Mouse (Mus musculus): Measurements from ENCODE around the gene Rere. TPM values are rescaled to one million over a fixed set of nuclear protein-coding genes. Genes with fewer than 3 reads are reported as not detected.

Rere gene
- polyA plus RNA-seq, 1 experiment from 2014 or later = 23.1 TPM

GRCm38 (mm10) chr4:150249731-150250270 lies 31.6 kb upstream of the Rere start:
- Histone ChIP-seq H3K27ac (ENCODE audit: low read length) (no peak overlapping the region), H3K4me2 (ENCODE audit: low read depth, low read length) (no peak overlapping the region), H3K9ac (ENCODE audit: low read length) (no peak overlapping the region), H3K4me3 (replicated peaks; ENCODE audit: low read length) (no peak overlapping the region), H3K27me3 (ENCODE audit: control insufficient read depth, insufficient read depth, low read length) (no peaks in the 10 kb centered on the region), H3K4me1 (ENCODE audit: control insufficient read depth, insufficient read depth, low read length) (no peaks in the 10 kb centered on the region), H3K9me3 (replicated peaks; ENCODE audit: control insufficient read depth, low read length) (no peaks in the 10 kb centered on the region), H3K36me3 (ENCODE audit: control insufficient read depth, insufficient read depth, low read length) (peaks cover 21% of the 10 kb centered on the region)
- 73% methylated on average over 5 of the region's 5 CpGs for WGBS
- no peak for ATAC-seq (ENCODE audit: insufficient read depth, low FRiP score)

- Histone ChIP-seq H3K4me1 (ENCODE audit: control insufficient read depth, insufficient read depth, low read length) (no peaks in the 10 kb centered on the region), H3K9ac (ENCODE audit: low read length) (no peak overlapping the region), H3K4me3 (replicated peaks; ENCODE audit: low read length) (no peak overlapping the region), H3K36me3 (ENCODE audit: control insufficient read depth, insufficient read depth, low read length) (peaks cover 21% of the 10 kb centered on the region), H3K9me3 (replicated peaks; ENCODE audit: control insufficient read depth, low read length) (no peaks in the 10 kb centered on the region), H3K27ac (ENCODE audit: low read length) (peak overlapping the region; percentile 35; the same call in 1 of the 2 replicates), H3K27me3 (ENCODE audit: control insufficient read depth, insufficient read depth, low read length) (no peaks in the 10 kb centered on the region), H3K4me2 (ENCODE audit: low read depth, low read length) (no peak overlapping the region)
- ATAC-seq (ENCODE audit: insufficient read depth, low FRiP score) = no peak
- 59% methylated on average over 18 of the region's 18 CpGs for WGBS
These were observed 30.7 kb upstream of the Rere start for GRCm38 (mm10) chr4:150250549-150251422.

- H3K4me2 ChIP-seq (ENCODE audit: low read depth, low read length) = no peak overlapping the region
- peaks cover 16% of the 10 kb centered on the region for H3K4me1 ChIP-seq (ENCODE audit: control insufficient read depth, insufficient read depth, low read length)
- ATAC-seq (ENCODE audit: insufficient read depth, low FRiP score) = no peak
- H3K36me3 ChIP-seq (ENCODE audit: control insufficient read depth, insufficient read depth, low read length) = 0 out of 2 replicates have a peak, but pooled peaks cover 3% of the 10 kb centered on the region
- 65% methylated on average over 4 of the region's 4 CpGs for WGBS
- no peaks in the 10 kb centered on the region for H3K27me3 ChIP-seq (ENCODE audit: control insufficient read depth, insufficient read depth, low read length)
- H3K9ac ChIP-seq (ENCODE audit: low read length) = no peak overlapping the region
- H3K27ac ChIP-seq (ENCODE audit: low read length) = no peak overlapping the region
- no peak overlapping the region for H3K4me3 ChIP-seq (replicated peaks; ENCODE audit: low read length)
- no peaks in the 10 kb centered on the region for H3K9me3 ChIP-seq (replicated peaks; ENCODE audit: control insufficient read depth, low read length)
These were observed 27.0 kb upstream of the Rere start for GRCm38 (mm10) chr4:150254416-150254815.

- Histone ChIP-seq H3K9me3 (replicated peaks; ENCODE audit: control insufficient read depth, low read length) (no peaks in the 10 kb centered on the region), H3K27me3 (ENCODE audit: control insufficient read depth, insufficient read depth, low read length) (no peaks in the 10 kb centered on the region), H3K4me2 (ENCODE audit: low read depth, low read length) (no peak overlapping the region), H3K9ac (ENCODE audit: low read length) (no peak overlapping the region), H3K36me3 (ENCODE audit: control insufficient read depth, insufficient read depth, low read length) (0 out of 2 replicates have a peak, but pooled peaks cover 3% of the 10 kb centered on the region), H3K4me1 (ENCODE audit: control insufficient read depth, insufficient read depth, low read length) (peaks cover 16% of the 10 kb centered on the region), H3K27ac (ENCODE audit: low read length) (no peak overlapping the region), H3K4me3 (replicated peaks; ENCODE audit: low read length) (no peak overlapping the region)
- WGBS = 88% methylated on average over 7 of the region's 7 CpGs
- ATAC-seq (ENCODE audit: insufficient read depth, low FRiP score) = no peak
These were observed 26.3 kb upstream of the Rere start for GRCm38 (mm10) chr4:150255181-150255580.

- Histone ChIP-seq H3K9me3 (replicated peaks; ENCODE audit: control insufficient read depth, low read length) (no peaks in the 10 kb centered on the region), H3K9ac (ENCODE audit: low read length) (peak overlapping the region; percentile 40; the same call in 1 of the 2 replicates), H3K36me3 (ENCODE audit: control insufficient read depth, insufficient read depth, low read length) (0 out of 2 replicates have a peak, but pooled peaks cover 3% of the 10 kb centered on the region), H3K27me3 (ENCODE audit: control insufficient read depth, insufficient read depth, low read length) (no peaks in the 10 kb centered on the region), H3K4me3 (replicated peaks; ENCODE audit: low read length) (no peak overlapping the region), H3K27ac (ENCODE audit: low read length) (peak overlapping the region; percentile 72), H3K4me1 (ENCODE audit: control insufficient read depth, insufficient read depth, low read length) (peaks cover 16% of the 10 kb centered on the region), H3K4me2 (ENCODE audit: low read depth, low read length) (no peak overlapping the region)
- peak; percentile 75 for ATAC-seq (ENCODE audit: insufficient read depth, low FRiP score)
- WGBS = 39% methylated on average over 20 of the region's 20 CpGs
These were observed 23.9 kb upstream of the Rere start for GRCm38 (mm10) chr4:150257252-150258204.

GRCm38 (mm10) chr4:150258388-150258787 lies 23.1 kb upstream of the Rere start:
- no peak overlapping the region for H3K4me2 ChIP-seq (ENCODE audit: low read depth, low read length)
- H3K36me3 ChIP-seq (ENCODE audit: control insufficient read depth, insufficient read depth, low read length) = no peaks in the 10 kb centered on the region
- H3K4me3 ChIP-seq (replicated peaks; ENCODE audit: low read length) = no peak overlapping the region
- H3K9me3 ChIP-seq (replicated peaks; ENCODE audit: control insufficient read depth, low read length) = no peaks in the 10 kb centered on the region
- WGBS = 51% methylated on average over 14 of the region's 14 CpGs
- H3K27ac ChIP-seq (ENCODE audit: low read length) = peak overlapping the region; percentile 72
- no peak for ATAC-seq (ENCODE audit: insufficient read depth, low FRiP score)
- H3K27me3 ChIP-seq (ENCODE audit: control insufficient read depth, insufficient read depth, low read length) = no peaks in the 10 kb centered on the region
- H3K9ac ChIP-seq (ENCODE audit: low read length) = peak overlapping the region; percentile 40; the same call in 1 of the 2 replicates
- peaks cover 16% of the 10 kb centered on the region for H3K4me1 ChIP-seq (ENCODE audit: control insufficient read depth, insufficient read depth, low read length)

- no peaks in the 10 kb centered on the region for H3K36me3 ChIP-seq (ENCODE audit: control insufficient read depth, insufficient read depth, low read length)
- no peak overlapping the region for H3K9ac ChIP-seq (ENCODE audit: low read length)
- no peak overlapping the region for H3K4me2 ChIP-seq (ENCODE audit: low read depth, low read length)
- H3K27ac ChIP-seq (ENCODE audit: low read length) = no peak overlapping the region
- WGBS = 95% methylated on average over 7 of the region's 7 CpGs
- no peak for ATAC-seq (ENCODE audit: insufficient read depth, low FRiP score)
- H3K9me3 ChIP-seq (replicated peaks; ENCODE audit: control insufficient read depth, low read length) = no peaks in the 10 kb centered on the region
- H3K4me3 ChIP-seq (replicated peaks; ENCODE audit: low read length) = no peak overlapping the region
- peaks cover 16% of the 10 kb centered on the region for H3K4me1 ChIP-seq (ENCODE audit: control insufficient read depth, insufficient read depth, low read length)
- H3K27me3 ChIP-seq (ENCODE audit: control insufficient read depth, insufficient read depth, low read length) = no peaks in the 10 kb centered on the region
These were observed 21.9 kb upstream of the Rere start for GRCm38 (mm10) chr4:150259577-150259976.

GRCm38 (mm10) chr4:150260111-150260510 lies 21.3 kb upstream of the Rere start:
- no peak for ATAC-seq (ENCODE audit: insufficient read depth, low FRiP score)
- Histone ChIP-seq H3K4me3 (replicated peaks; ENCODE audit: low read length) (no peak overlapping the region), H3K4me1 (ENCODE audit: control insufficient read depth, insufficient read depth, low read length) (peaks cover 16% of the 10 kb centered on the region), H3K36me3 (ENCODE audit: control insufficient read depth, insufficient read depth, low read length) (no peaks in the 10 kb centered on the region), H3K27me3 (ENCODE audit: control insufficient read depth, insufficient read depth, low read length) (no peaks in the 10 kb centered on the region), H3K9ac (ENCODE audit: low read length) (no peak overlapping the region), H3K4me2 (ENCODE audit: low read depth, low read length) (no peak overlapping the region), H3K9me3 (replicated peaks; ENCODE audit: control insufficient read depth, low read length) (no peaks in the 10 kb centered on the region), H3K27ac (ENCODE audit: low read length) (no peak overlapping the region)
- 52% methylated on average over 7 of the region's 7 CpGs for WGBS

Data from stomach, embryonic 16.5 days (tissue).